Mouse (Mus musculus) embryonic facial prominence, embryonic 11.5 days (tissue): ENCODE results near the gene Grap. TPM values are rescaled to one million over a fixed set of nuclear protein-coding genes. Genes with fewer than 3 reads are reported as not detected.

Experiments used
- ATAC-seq: fragments of 200-750 bp; cut with Nextera tagmentation; replicated peaks from 2 replicates; pipeline ENCODE4 v1.8.0; 2017; ENCODE audit warnings: low read depth; ENCODE audit not compliant: insufficient number of reproducible peaks, low FRiP score, low TSS enrichment
- DNase-seq: peaks from one replicate; pipeline ENCODE4 v3.0.0-alpha.2; 2015; ENCODE audit warnings: low spot score
- H3K27ac ChIP-seq: fragments of 300-500 bp; sonication (generic); replicated peaks from 2 replicates; pipeline ENCODE4 v1.5.1; 2014; ENCODE audit warnings: mild to moderate bottlenecking, low read depth, low read length, control low read depth
- H3K27me3 ChIP-seq: fragments of 300-500 bp; sonication (generic); 2 replicates; pipeline ENCODE4 v1.6.1; 2014; ENCODE audit warnings: mild to moderate bottlenecking, low read length, moderate library complexity, mixed read lengths; ENCODE audit not compliant: control insufficient read depth, insufficient read depth
- H3K36me3 ChIP-seq: fragments of 300-500 bp; sonication (generic); replicated peaks from 2 replicates; pipeline ENCODE4 v1.6.1; 2014; ENCODE audit warnings: low read depth, mild to moderate bottlenecking, low read length, moderate library complexity, mixed read lengths; ENCODE audit not compliant: control insufficient read depth, insufficient read depth
- H3K4me1 ChIP-seq: fragments of 300-500 bp; sonication (generic); 2 replicates; pipeline ENCODE4 v1.6.1; 2014; ENCODE audit warnings: low read length, mixed read lengths; ENCODE audit not compliant: control insufficient read depth, insufficient read depth
- H3K4me2 ChIP-seq: fragments of 300-500 bp; sonication (generic); 2 replicates; pipeline ENCODE4 v1.6.1; 2014; ENCODE audit warnings: low read depth, mild to moderate bottlenecking, control low read depth, low read length, moderate library complexity
- H3K4me3 ChIP-seq: fragments of 300-500 bp; sonication (generic); 2 replicates; pipeline ENCODE4 v1.5.1; 2014; ENCODE audit warnings: low read depth, low read length, control low read depth
- H3K9ac ChIP-seq: fragments of 300-500 bp; sonication (generic); replicated peaks from 2 replicates; pipeline ENCODE4 v1.6.1; 2014; ENCODE audit warnings: mild to moderate bottlenecking, control low read depth, low read length
- H3K9me3 ChIP-seq: fragments of 300-500 bp; sonication (generic); replicated peaks from 2 replicates; pipeline ENCODE4 v1.6.1; 2016; ENCODE audit warnings: mild to moderate bottlenecking, low read length, inconsistent platforms, mixed read lengths; ENCODE audit not compliant: control insufficient read depth
- WGBS: fragments of 180-500 bp; shearing (Covaris S2); extraction: QIAGEN DNeasy Blood & Tissue Kit; methylation state at CpG from one replicate; pipeline ENCODE4 v1.1.7; 2014; 5-methylcytosine and 5-hydroxymethylcytosine counted together
- polyA plus RNA-seq: library from polyadenylated mRNA; unstranded; fragments of >200 nt; fragmentation: Nextera tagmentation; extraction: Ambion mirVana; gene quantifications from 2 replicates; pipeline ENCODE4 v1.2.1, GENCODE M21; 2014

Gene Grap
- polyA plus RNA-seq, 1 experiment from 2014 or later, result 3.4 TPM

GRCm38 (mm10) chr11:61665401-61665800 lies 12.3 kb downstream of the Grap start:
- no peaks in the 10 kb centered on the region for H3K27me3 ChIP-seq
- ATAC-seq, result 0 out of 2 replicates have a peak, but pooled peaks have one; percentile 8

DNA sequence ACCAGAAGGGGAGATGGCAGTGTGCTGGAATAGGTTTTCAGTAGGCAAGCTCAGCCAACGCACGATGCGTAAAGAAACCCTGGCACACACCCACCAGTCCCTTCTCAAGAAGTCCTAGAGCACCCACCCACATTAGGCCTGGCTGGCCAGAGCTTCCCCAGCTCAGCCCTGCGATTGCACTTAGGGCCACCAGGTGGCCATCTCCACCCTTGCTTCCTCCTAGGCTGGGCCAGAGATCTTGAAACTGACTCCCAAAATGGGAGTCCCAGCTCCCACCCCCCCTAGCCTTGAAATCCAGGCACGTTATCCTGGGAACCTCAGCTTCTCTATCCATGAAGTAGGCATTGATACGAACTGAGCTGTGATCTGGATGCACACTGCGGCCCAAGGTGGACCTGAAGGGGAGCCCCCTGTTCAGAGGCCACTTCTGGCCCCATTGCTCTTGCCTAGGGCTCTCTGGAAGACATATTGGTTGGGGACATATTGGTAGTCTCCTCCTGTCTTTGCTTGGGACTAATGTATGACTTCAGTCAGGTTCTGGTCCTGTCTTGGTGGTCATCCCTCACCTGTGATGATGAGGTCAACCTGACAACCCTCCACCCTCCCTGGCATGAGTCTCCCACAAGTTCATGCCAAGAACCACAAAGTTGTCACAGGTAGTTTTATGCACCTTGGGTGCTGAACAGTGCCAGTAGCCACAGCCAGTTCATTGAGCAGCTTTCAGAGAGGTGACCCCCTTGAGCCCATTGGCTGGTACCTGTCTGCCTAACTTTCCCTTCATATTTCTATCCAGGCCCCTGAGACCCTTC lies 13.1 kb downstream of the Grap start:
- Histone ChIP-seq H3K36me3 (no peaks in the 10 kb centered on the region), H3K27ac (no peak overlapping the region), H3K4me2 (no peak overlapping the region), H3K9ac (no peak overlapping the region), H3K4me1 (no peaks in the 10 kb centered on the region), H3K27me3 (no peaks in the 10 kb centered on the region), H3K4me3 (no peak overlapping the region), H3K9me3 (no peaks in the 10 kb centered on the region)
- DNase-seq (peak; percentile 69), ATAC-seq (no peak)
- WGBS, result 47% methylated on average over 7 of the region's 7 CpGs

More at GRCm38 (mm10) chr11:61665401-61665800, 12.3 kb downstream of the Grap start:
- no peak overlapping the region for H3K4me2 ChIP-seq
- H3K27ac ChIP-seq, result no peak overlapping the region
- no peak overlapping the region for H3K9ac ChIP-seq
- H3K9me3 ChIP-seq, result no peaks in the 10 kb centered on the region
- H3K4me3 ChIP-seq, result no peak overlapping the region
- 80% methylated on average over 4 of the region's 4 CpGs for WGBS
- H3K36me3 ChIP-seq, result no peaks in the 10 kb centered on the region
- no peak for DNase-seq
- no peaks in the 10 kb centered on the region for H3K4me1 ChIP-seq

GRCm38 (mm10) chr11:61667248-61667647 lies 14.2 kb downstream of the Grap start:
- no peaks in the 10 kb centered on the region for H3K27me3 ChIP-seq
- H3K9me3 ChIP-seq, result no peaks in the 10 kb centered on the region
- no peak overlapping the region for H3K4me3 ChIP-seq
- H3K4me2 ChIP-seq, result no peak overlapping the region
- no peaks in the 10 kb centered on the region for H3K4me1 ChIP-seq
- H3K9ac ChIP-seq, result no peak overlapping the region
- no peaks in the 10 kb centered on the region for H3K36me3 ChIP-seq
- ATAC-seq, result no peak
- no peak overlapping the region for H3K27ac ChIP-seq
- no peak for DNase-seq
- 70% methylated on average over 5 of the region's 5 CpGs for WGBS

GRCm38 (mm10) chr11:61667782-61668181 lies 14.7 kb downstream of the Grap start:
- WGBS, result 67% methylated on average over 5 of the region's 5 CpGs
- no peaks in the 10 kb centered on the region for H3K27me3 ChIP-seq
- no peaks in the 10 kb centered on the region for H3K9me3 ChIP-seq
- no peak overlapping the region for H3K9ac ChIP-seq
- no peaks in the 10 kb centered on the region for H3K36me3 ChIP-seq
- no peak for DNase-seq
- H3K4me1 ChIP-seq, result no peaks in the 10 kb centered on the region
- no peak overlapping the region for H3K4me3 ChIP-seq
- no peak overlapping the region for H3K27ac ChIP-seq
- no peak for ATAC-seq
- no peak overlapping the region for H3K4me2 ChIP-seq

DNA sequence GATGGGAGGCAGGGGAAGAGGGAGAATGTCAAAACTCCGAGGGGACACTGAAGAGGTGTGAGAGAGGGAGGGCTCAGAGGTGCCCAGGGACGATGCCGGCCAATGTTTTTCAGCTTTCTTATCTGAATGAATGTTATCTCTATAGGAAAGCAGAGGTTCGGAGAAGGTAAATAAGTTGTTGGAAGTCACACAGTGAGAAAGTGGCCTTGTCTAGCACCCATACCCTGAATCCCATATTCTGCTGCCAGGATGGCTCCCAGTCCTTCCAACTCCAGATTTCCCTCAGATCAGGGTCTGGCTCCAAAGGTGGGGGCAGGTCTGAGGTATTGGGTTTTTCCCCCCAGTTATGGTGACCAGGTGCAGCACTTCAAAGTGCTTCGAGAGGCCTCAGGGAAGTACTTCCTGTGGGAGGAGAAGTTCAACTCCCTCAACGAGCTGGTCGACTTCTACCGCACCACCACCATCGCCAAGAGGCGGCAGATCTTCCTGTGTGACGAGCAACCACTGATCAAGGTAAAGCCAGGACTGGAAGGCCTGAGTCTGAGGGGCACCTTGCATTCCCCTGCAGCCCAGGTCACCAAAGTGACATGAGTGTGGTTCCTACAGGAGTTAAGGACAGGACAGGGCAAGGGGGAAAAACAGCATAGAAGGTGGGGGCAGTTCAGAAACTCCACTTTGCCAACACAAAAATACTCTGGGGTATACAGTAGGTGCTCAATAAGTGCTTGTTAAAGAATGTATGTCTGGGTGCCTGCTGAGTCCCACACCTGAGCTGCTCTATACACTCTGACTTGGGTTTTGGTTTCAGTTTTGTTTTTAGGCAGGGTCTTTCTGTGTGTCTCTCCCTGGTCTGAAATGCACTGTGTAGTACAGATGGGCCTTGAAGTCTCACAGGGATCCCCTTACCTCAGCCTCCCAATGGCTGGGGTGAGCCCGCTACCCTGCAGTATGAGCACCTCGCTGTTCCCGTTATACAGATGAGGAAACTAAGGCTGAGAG lies 16.7 kb downstream of the Grap start:
- no peaks in the 10 kb centered on the region for H3K27me3 ChIP-seq

DNA sequence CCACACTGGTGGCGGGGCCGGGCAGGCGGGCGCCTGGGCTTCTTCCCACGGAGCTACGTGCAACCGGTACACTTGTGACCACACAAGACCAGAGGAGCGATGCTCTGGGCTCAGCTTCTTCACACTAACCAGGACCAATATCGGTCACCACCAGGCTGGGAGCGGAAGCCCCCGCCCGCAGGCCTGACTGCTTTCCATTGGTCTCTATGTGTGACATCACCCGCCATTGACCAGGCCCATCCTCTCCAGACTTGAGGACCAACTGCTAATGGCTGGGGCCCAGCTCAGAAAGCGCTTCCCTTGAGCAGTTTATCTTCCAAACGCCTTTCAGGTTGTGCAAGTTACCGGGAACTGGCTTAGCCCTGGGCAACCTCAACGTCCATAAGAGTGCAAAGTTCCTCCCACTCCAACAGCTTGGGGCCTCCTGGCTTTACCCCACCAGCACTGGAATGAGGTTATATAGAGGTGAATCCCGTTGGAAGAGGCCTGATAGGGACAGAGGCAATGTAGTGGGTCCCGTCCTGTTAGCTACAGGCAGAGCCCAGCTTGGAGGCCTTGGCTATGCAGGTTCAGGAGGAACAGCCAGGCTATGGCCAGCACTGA lies 18.8 kb downstream of the Grap start:
- no peak for DNase-seq
- no peaks in the 10 kb centered on the region for H3K36me3 ChIP-seq
- no peak overlapping the region for H3K4me3 ChIP-seq
- H3K9me3 ChIP-seq, result no peaks in the 10 kb centered on the region
- H3K27ac ChIP-seq, result no peak overlapping the region
- no peak overlapping the region for H3K9ac ChIP-seq
- H3K27me3 ChIP-seq, result no peaks in the 10 kb centered on the region
- ATAC-seq, result no peak
- peaks cover 3% of the 10 kb centered on the region; the same call in 1 of the 2 replicates for H3K4me1 ChIP-seq
- no peak overlapping the region for H3K4me2 ChIP-seq
- WGBS, result 60% methylated on average over 19 of the region's 19 CpGs

More for the DNA sequence above, 16.7 kb downstream of the Grap start:
- Histone ChIP-seq H3K9ac (no peak overlapping the region), H3K4me2 (no peak overlapping the region), H3K4me1 (no peaks in the 10 kb centered on the region), H3K4me3 (no peak overlapping the region), H3K9me3 (no peaks in the 10 kb centered on the region), H3K27ac (no peak overlapping the region), H3K36me3 (no peaks in the 10 kb centered on the region)
- DNase-seq (no peak), ATAC-seq (no peak)
- 72% methylated on average over 14 of the region's 14 CpGs for WGBS

GRCm38 (mm10) chr11:61673686-61674085 lies 20.6 kb downstream of the Grap start:
- no peaks in the 10 kb centered on the region for H3K9me3 ChIP-seq
- H3K27ac ChIP-seq, result no peak overlapping the region
- H3K4me1 ChIP-seq, result peaks cover 3% of the 10 kb centered on the region; the same call in 1 of the 2 replicates
- H3K27me3 ChIP-seq, result no peaks in the 10 kb centered on the region
- DNase-seq (no peak), ATAC-seq (no peak)
- 32% methylated on average over 8 of the region's 8 CpGs for WGBS
- H3K4me2 ChIP-seq, result no peak overlapping the region
- H3K36me3 ChIP-seq, result no peaks in the 10 kb centered on the region
- H3K9ac ChIP-seq, result no peak overlapping the region
- H3K4me3 ChIP-seq, result no peak overlapping the region
